Mouse (Mus musculus) lung, adult 2 months (tissue): Measurements from ENCODE around the gene Samd15.

Experiments
- CTCF ChIP-seq: fragments of 200-500 bp; IDR thresholded peaks from 2 replicates; pipeline ENCODE4 v1.5.1; 2011; ENCODE audit warnings: mild to moderate bottlenecking, low read length, control low read depth; ENCODE audit not compliant: insufficient read depth
- POLR2A ChIP-seq: fragments of 200-500 bp; IDR thresholded peaks from 2 replicates; pipeline ENCODE4 v1.6.1; 2011; ENCODE audit warnings: low read depth, mild to moderate bottlenecking, control low read depth, low read length, borderline replicate concordance; ENCODE audit errors: extremely low read depth

- no peak for TF ChIP-seq CTCF
- no peak for TF ChIP-seq POLR2A
Observed at GRCm38 (mm10) chr12:87250161-87250560, 50.6 kb downstream of the Samd15 start.
